Mouse (Mus musculus): Measurements from ENCODE around the gene Htatip2. TPM values are rescaled to one million over a fixed set of nuclear protein-coding genes. Genes with fewer than 3 reads are reported as not detected.
A peak's percentile ranks its signal among the peaks of the same experiment; 100 is the strongest.

Gene Htatip2
- total RNA-seq, 2 experiments from 2014 or later, result 32.6 to 34.4 TPM

DNA sequence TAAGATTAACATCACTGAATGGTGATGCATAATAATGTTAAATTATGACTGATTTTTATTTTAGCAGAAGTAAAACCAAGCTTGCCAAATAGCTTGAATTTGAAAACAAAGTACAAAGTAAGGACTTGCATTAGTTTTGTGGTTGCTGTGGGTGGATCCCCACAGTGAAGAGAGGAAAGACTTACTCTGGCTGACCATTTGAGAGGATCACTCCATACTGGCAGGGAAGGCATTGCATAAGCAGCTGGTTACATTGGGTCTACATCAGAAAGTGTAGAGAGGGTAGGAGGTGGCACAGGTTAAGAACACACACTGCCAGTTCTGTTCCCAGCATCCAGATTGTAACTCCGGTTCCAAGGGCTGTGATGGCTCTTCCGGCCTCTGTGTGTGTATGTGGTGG is 24.1 kb downstream of the Htatip2 start:
- no peak for DNase-seq (ENCODE audit: low spot score in 2 of 2)

DNA sequence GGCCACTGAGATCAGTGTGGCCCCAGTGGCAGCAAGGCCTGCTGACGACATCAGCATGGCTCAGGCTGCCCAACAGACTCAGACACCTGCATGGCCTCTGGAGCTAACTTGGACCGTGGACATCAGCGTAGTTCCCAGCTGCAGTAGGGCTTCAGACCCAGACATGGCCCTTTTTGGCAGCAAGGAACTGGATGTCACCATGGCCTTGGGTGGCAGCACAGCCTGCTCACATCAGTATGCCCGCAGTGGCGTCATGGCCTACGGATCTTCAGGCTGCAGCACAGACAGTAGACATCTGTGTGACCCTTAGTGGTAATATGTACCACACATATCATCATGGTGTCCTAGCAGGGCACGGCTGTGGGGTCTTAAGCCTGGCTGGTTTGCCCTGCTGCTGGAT is 26.2 kb downstream of the Htatip2 start:
- DNase-seq (ENCODE audit: low spot score in 2 of 2), result no peak

DNA sequence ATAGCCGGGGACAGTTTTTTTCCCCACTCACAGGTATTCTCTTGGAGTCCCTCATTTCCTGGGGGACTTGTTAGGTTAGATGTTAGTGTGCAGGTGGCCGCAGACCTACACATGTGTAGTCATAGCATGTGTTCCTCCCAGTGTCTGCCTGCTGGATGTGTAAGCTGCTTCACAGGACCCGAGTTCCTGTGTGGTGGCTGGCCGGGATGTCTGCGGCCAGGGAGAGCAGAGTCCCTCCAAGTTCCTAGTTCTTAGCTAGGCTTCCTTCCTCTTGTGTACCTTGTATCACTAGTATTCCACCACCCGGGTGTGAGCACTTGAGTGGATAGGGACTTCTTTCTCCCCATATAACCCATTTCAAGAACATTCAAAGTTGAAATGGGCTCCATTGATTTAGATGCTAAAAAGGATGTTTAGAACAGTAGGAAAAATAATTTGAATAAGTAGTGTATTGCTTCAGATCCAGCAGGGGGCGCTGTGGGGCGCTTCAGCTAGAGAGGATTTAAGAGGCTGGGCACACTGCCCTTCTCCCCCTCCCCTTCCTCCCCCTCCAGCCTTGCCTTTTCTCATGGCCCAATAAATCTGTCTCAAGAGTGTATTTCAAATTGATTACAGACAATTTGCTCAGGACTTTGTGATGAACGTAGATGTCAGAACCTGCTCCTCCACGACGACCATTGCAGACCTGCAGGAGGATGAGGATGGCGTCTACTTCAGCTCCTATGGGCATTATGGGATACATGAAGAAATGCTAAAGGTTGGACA is 27.9 kb downstream of the Htatip2 start:
- DNase-seq (ENCODE audit: low spot score in 2 of 2), result peak; percentile 57 to 62

DNA sequence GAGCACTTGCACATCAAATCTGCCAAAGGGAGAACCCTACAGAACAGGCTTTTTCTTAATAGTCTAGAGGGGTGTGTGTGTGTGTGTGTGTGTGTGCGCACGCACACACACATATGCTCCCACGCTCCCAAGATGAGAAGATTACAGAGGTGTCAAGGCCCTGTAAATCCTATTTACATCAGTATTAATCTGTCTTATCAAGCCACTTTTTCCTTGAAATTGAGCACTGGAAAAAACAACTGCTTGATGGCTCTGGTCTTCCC is 28.4 kb downstream of the Htatip2 start:
- no peak for DNase-seq (ENCODE audit: low spot score in 2 of 2)

DNA sequence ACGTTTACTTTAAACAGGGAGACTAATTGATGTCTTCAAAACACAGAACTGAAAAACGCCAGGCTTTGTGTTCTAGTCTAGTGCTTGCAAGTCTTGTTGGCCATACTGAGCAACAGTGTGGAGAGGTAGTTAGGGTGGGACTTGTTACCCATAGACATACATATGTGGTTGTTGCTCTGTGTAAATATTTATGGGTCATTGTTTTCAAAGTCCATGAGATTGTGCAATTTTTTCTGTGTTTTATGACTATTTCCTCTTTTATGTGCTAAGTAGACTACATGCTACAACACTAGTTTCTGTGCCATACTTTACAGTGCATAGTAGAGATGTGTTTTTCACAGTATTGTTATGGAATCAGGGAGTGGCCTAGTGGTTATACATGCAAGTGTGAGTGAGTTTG is 35.4 kb downstream of the Htatip2 start:
- DNase-seq (ENCODE audit: low spot score in 2 of 2), result no peak

DNA sequence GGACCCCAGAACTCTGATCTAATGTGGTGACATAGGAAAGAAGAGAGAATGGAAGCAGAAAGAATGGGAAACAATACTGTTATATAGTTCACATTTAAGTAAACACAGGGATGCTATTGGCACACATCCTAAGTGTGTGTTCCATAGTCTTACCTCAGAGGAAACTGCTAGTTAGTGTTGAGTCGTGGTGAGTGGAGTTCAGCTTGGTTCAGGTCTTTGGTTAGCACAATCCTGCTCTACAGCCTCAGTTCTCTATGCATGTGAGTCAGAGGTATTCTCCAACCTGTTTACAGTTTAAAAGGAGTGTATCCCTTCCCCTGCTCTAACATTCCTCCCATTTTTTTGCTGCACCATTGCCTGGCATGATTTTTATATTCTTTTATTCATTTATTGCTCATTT is 38.3 kb downstream of the Htatip2 start:
- no peak for DNase-seq (ENCODE audit: low spot score in 2 of 2)

DNA sequence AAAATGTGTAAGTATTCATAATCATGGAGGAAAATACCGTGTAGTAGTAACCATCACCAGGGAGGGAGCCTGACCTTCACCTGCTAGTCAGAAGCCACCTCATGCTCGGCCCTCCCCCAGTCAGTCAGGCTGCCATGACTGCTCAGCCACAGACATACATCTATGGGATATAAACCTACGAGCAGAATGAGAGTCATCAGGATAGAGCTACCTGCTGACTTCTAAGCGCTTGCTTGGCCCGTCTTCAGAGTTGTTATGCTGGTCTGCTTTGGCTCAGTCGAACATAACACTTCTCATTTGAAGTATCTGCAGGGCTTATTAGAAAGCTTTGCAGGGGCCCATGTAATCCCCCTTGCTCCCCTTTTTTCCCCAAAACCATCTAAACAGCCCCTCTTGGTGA is 44.6 kb downstream of the Htatip2 start:
- no peak for DNase-seq (ENCODE audit: low spot score in 2 of 2)

DNA sequence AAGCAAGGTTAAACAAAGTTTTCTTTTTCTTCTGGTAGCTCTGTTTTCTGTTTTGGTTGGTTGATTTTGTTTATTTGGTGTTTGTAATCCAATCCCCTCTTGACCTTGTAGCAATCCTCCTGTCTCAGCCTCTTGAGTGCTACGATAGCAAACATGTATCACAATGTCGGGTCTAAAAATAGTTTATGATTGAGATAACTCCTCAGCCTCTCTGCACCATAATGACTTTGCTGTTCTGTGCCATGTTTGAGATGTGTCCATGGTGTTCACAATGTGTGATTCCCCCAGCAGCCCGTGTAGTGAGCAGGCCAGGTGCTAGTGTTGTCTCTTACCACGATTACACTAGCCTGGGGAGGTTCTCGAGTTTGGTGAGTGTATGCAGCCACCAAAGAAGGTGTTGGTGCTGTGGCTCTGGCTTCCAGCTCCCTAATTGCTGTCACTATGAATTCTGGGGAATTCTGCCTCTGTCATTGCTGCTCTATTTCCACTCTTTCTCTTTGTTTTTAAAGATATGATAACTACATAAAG is 45.8 kb downstream of the Htatip2 start:
- no peak for DNase-seq (ENCODE audit: low spot score in 2 of 2)

DNA sequence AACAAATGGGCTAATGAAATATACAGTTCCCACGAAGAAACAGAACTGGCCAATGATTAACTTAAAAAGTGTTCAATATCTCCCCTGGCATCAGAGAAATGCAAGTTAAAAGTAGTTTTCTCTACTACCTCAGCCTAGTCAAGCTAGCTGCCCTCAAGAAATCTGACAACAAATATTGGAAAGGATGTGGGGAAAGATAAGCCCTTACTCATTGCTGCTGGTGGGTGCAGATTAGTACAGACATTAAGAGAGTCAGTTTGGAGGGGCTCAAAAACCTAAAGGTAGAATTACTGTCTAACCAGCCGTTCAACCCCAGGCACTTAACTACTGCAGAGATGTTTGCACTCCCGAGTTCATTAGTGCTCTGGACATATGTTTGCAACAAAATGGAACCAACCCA is 46.7 kb downstream of the Htatip2 start:
- no peak for DNase-seq (ENCODE audit: low spot score in 2 of 2)

DNA sequence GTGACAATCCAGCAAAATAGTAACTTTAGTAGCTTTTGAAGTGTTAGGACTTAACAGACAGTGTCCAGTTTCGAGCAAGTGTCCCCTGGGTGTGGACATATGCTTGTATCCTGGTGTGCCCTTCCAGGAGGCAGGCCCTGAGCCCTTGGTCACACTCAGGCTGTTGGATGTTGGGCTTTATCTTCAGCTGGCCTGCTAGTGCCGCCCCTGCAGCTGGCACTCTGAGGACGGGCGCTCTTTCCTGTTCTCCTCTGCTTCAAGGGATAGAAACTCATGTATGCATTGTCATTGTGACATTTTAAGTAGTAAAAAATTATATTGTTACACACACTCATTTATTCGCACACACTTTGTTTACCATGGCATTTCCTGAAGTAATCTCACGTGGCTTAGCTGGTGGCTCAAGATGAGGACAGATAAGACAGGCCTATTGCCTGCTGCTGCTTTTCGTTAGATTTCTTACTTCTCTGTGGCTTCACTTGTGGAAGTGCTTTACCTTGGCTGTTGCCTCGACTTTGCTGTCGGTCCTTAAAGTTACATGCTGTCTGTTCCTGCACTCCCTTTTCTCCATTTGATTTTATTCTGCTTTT is 48.3 kb downstream of the Htatip2 start:
- no peak for DNase-seq (ENCODE audit: low spot score in 2 of 2)

DNA sequence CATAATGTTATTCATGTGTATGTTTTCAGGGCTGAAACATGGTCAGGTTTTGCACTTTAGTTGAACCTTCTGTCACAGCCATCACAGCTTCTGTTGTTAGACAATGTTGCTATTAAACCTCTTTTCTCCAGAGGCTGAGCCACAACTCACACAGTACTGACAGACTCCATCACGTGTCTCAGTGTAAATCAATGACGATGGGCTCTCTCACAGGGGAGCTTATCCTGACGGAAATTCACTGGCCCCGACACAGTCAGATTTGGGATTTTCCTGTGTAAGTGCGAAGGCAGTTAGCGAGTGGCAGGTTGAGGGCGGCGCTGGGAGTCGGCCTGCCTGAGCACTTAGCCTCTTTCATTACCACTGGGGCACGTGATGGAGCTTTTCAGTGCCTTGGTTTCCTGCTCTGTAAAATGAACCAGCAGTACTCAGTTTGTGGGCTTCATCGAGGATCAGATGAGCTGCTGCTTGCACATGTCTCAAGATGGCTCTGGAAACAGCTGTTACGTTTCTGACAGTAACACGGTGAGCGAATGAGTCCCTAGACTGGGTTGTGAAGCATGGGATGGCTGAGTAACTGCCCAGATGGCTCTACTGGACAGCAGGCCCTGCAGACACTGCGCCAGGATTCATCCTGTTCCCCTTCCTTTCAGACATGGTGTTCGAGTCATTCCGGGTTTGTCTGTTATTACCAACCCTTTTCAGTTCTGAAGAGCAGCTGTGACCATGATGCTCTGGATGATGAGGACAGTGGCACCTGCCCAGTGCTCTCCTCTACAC is 49.1 kb downstream of the Htatip2 start:
- DNase-seq (ENCODE audit: low spot score in 2 of 2), result no peak

DNA sequence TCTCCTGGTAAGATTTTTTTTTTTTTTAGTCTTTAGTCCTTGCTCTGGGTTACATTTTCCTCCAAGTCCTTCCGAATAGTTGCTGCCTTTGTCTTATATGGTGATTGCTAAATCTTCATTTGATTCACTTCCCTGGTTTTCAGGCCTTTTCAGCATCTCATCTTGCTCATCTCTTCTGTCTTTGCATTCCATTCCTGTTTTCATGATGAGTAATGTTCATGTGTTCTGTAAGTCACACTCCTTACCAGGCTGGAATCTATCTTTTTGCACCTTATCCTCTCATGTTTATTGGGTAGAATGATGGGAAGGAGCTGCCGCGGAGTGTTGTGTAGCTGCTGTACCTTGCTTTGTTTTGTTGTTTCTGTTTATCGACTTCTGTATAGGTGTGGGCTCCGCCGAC is 50.2 kb downstream of the Htatip2 start:
- no peak for DNase-seq (ENCODE audit: low spot score in 2 of 2)

DNA sequence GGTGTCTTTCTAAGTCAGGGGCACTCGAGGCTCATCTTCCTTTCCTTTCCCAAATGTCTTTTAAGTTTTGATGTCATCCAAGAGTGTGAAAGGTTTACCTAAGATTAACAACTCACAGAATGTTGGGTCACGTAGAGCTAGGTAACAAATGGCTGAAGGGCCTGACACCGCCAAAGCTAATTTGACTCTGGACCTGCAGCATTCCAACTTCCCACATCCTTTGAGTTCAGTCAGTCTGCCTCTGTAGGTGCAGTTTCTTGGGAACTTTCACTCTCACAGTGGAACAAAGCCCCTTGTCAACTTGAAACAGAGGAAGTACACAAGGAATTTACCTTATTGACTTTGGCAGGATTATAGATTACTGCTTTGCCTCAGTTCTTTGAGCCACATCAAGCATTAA is 50.6 kb downstream of the Htatip2 start:
- DNase-seq (ENCODE audit: low spot score in 2 of 2), result no peak

DNA sequence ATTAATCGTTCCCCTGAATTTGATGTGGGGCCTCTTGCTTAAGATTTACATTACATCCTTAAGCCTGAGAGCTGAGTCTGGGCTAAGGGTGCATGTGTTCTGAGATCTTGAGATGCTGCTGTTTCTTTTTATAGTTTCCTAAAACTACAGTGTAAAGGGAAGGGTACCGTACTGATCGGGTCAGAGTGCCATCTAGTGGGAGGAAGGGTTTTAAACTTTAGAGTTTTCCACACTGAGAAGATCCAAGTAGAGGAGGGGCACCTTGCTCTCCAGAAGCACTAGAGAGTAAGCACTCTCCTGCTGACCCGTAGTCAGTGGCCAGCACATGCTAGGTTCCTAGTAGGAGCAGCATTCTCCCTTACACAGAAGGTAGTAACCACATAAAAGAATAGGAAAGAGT is 52.4 kb downstream of the Htatip2 start:
- no peak for DNase-seq (ENCODE audit: low spot score in 2 of 2)

DNA sequence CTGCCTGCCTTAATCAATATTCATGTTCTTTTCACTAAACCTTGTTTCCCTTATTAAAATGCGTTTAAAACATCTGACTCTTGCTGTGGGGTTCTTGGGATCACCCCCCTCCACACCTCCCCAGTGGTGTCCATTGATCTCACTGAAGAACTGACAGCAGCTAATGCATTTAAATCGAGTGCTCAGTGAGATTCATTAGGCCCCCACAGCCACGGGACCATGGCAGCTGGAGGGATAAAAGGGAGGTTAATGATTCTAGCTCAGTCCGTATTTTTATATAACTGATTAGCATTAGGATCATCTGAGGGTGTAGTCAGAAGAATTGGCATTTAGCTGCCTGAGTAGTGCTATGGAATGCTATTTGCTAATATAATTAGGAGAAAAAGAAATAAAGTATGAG is 60.5 kb downstream of the Htatip2 start:
- no peak for DNase-seq (ENCODE audit: low spot score in 2 of 2)

DNA sequence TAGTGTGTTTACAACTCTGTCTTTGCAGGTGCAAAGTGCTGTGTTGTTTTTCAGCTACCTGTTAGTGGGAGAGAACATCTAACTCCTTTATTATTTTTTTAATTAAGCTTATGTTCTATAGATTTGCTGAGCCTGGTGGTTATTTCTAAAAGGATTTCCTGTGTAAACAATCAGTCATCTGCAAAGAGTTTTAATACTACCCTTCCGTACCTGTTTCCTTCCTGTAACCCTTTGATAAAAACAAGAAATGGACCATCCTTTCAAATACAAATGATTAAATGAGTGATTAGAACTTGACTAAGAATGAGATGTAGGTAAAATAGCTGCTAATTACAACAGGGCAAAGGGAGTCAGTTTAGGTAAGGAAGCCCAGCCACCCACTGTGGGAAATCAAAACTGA is 62.5 kb downstream of the Htatip2 start:
- no peak for DNase-seq (ENCODE audit: low spot score in 2 of 2)

DNA sequence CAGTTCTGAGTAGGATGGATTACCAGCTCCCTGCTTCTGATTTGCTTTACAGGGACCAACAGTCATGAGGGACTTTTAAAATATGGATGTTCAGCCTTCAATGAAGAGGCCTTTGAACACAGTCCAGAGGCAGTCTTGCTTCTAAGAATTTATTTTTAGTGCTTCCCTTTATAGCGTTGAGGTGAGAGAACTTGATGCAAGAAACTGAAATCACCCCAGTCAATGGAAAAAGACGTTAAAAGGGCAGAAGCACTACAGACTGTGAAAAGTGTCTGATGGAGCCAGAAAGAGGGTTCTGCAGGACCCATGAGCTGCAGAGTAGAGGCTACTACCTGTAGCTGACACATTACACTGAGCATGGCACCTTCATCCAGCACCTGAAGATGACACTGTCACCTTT is 63.1 kb downstream of the Htatip2 start:
- DNase-seq (ENCODE audit: low spot score in 2 of 2), result no peak

Other genes with a start within 250 kb of the Htatip2 start
- gene Dbx1, start 122.3 kb upstream of the Htatip2 start, total RNA-seq (2021), result not detected
- gene Prmt3, start 19.2 kb downstream of the Htatip2 start, total RNA-seq (2021), result 10 to 100 TPM; 33.0 to 38.6 TPM
- gene Slc6a5, start 151.0 kb downstream of the Htatip2 start, total RNA-seq (2021), result 1 to 10 TPM; 4.5 to 8.8 TPM
- under 1 TPM; 0.10 to 0.60 TPM for gene Nell1, start 215.7 kb downstream of the Htatip2 start, total RNA-seq (2021)